Mouse (Mus musculus): ENCODE data around the gene Cdk9. TPM values are rescaled to one million over a fixed set of nuclear protein-coding genes. Genes with fewer than 3 reads are reported as not detected.

The Cdk9 gene
- polyA plus RNA-seq, 1 experiment: 260 TPM

- TF ChIP-seq POLR2A (IDR thresholded peaks at IDR 0.05; ENCODE audit: extremely low read depth, insufficient read depth, low read length) (no peak), CTCF (IDR thresholded peaks at IDR 0.05; ENCODE audit: extremely low read depth, insufficient read depth, low read length) (no peak)
- Histone ChIP-seq H3K4me1 (ENCODE audit: control insufficient read depth, insufficient read depth, low read length) (no peaks in the 10 kb centered on the region), H3K4me3 (ENCODE audit: insufficient read depth, low read length) (no peak overlapping the region), H3K27ac (ENCODE audit: insufficient read depth, low read length) (no peak overlapping the region)
These were observed 27.1 kb downstream of the Cdk9 start for GRCm38 (mm10) chr2:32685807-32686206.

- no peak overlapping the region for H3K27ac ChIP-seq (ENCODE audit: insufficient read depth, low read length)
- no peaks in the 10 kb centered on the region for H3K4me1 ChIP-seq (ENCODE audit: control insufficient read depth, insufficient read depth, low read length)
- TF ChIP-seq CTCF (IDR thresholded peaks at IDR 0.05; ENCODE audit: extremely low read depth, insufficient read depth, low read length): no peak
- TF ChIP-seq POLR2A (IDR thresholded peaks at IDR 0.05; ENCODE audit: extremely low read depth, insufficient read depth, low read length): no peak
- H3K4me3 ChIP-seq (ENCODE audit: insufficient read depth, low read length): no peak overlapping the region
These were observed 28.0 kb downstream of the Cdk9 start for GRCm38 (mm10) chr2:32684681-32685428.

DNA sequence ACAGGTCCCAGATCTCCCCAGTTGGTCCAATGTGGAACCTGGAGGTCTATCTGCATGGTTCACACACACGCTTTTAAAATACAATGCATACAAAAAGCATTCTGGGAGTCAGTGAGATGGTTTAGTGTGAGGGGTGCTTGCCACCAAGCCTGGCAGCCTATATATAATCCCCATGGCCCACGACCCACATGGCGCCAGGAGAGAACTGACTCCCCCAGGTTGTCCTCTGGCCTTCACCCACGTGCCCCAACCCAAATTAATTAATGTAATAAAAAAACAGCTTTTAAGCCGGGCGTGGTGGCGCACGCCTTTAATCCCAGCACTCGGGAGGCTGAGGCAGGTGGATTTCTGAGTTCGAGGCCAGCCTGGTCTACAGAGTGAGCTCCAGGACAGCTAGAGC, 29.2 kb downstream of the Cdk9 start:
- TF ChIP-seq CTCF (IDR thresholded peaks at IDR 0.05; ENCODE audit: extremely low read depth, insufficient read depth, low read length): no peak
- TF ChIP-seq POLR2A (IDR thresholded peaks at IDR 0.05; ENCODE audit: extremely low read depth, insufficient read depth, low read length): no peak
- Histone ChIP-seq H3K27ac (ENCODE audit: insufficient read depth, low read length) (no peak overlapping the region), H3K4me3 (ENCODE audit: insufficient read depth, low read length) (no peak overlapping the region), H3K4me1 (ENCODE audit: control insufficient read depth, insufficient read depth, low read length) (peaks cover 2% of the 10 kb centered on the region)

DNA sequence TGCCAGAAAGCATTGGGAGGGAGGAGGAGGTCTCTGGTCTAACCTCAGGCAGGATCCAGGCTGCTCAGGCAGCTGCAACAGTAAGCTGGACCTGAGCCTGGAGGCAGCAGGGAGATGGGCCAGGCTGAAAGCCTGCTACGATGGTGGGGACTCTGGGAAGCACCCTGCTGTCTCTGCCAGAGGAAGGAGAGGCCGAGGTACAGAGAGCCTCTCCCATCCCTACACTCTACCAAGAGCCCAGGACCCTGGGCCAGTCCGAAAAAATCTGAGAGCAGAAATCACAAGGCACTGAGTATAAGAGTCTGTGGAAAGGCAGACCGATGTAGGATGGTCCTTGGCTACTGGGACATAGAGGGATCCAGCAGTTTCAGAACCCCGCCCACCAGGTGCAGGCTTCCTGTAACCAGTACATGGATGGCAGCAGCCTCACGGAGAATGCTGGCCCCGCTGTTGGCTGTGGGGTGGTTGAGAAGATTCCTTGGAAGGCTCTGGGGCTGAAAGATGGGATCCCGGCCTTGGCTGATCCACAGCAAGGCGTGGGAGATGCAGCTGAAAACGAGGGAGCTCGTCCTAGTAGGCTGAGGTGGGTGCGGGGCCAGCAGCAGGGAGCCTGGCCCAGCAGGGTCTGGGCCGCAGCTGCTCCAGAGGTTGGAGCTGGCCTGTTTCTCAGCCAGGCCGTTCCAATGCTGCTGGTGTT, 30.0 kb downstream of the Cdk9 start:
- Histone ChIP-seq H3K4me1 (ENCODE audit: control insufficient read depth, insufficient read depth, low read length) (peaks cover 2% of the 10 kb centered on the region), H3K4me3 (ENCODE audit: insufficient read depth, low read length) (no peak overlapping the region), H3K27ac (ENCODE audit: insufficient read depth, low read length) (no peak overlapping the region)
- TF ChIP-seq POLR2A (IDR thresholded peaks at IDR 0.05; ENCODE audit: extremely low read depth, insufficient read depth, low read length) (no peak), CTCF (IDR thresholded peaks at IDR 0.05; ENCODE audit: extremely low read depth, insufficient read depth, low read length) (no peak)

DNA sequence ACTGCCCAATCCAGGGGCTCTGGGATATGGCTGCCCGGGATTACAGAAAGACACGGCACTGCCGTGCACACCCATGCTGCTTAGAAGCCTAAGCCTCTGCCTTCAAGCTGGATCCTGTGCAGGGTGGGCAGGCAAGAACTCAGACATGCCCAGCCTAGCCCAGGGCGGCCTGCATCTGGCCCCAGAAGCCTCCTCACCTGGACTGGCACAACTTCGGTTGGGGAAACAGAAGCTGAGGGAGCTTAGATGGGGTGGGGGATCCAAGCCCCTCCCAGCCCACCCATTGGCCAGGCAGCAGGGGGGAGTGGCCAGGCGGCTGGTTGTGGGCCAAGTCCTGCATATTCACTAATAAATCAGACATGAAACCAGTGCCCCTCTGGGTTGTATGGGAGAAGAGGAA, 31.1 kb downstream of the Cdk9 start:
- Histone ChIP-seq H3K4me1 (ENCODE audit: control insufficient read depth, insufficient read depth, low read length) (peaks cover 2% of the 10 kb centered on the region), H3K4me3 (ENCODE audit: insufficient read depth, low read length) (no peak overlapping the region)

GRCm38 (mm10) chr2:32680961-32681650, 31.8 kb downstream of the Cdk9 start:
- Histone ChIP-seq H3K4me3 (ENCODE audit: insufficient read depth, low read length) (no peak overlapping the region), H3K27ac (ENCODE audit: insufficient read depth, low read length) (no peak overlapping the region), H3K4me1 (ENCODE audit: control insufficient read depth, insufficient read depth, low read length) (peaks cover 2% of the 10 kb centered on the region)
- no peak for TF ChIP-seq CTCF (IDR thresholded peaks at IDR 0.05; ENCODE audit: extremely low read depth, insufficient read depth, low read length)

More for the DNA sequence above, 31.1 kb downstream of the Cdk9 start:
- no peak overlapping the region for H3K27ac ChIP-seq (ENCODE audit: insufficient read depth, low read length)
- TF ChIP-seq POLR2A (IDR thresholded peaks at IDR 0.05; ENCODE audit: extremely low read depth, insufficient read depth, low read length) (no peak), CTCF (IDR thresholded peaks at IDR 0.05; ENCODE audit: extremely low read depth, insufficient read depth, low read length) (no peak)

GRCm38 (mm10) chr2:32680051-32680451, 32.8 kb downstream of the Cdk9 start:
- H3K4me1 ChIP-seq (ENCODE audit: control insufficient read depth, insufficient read depth, low read length): peaks cover 2% of the 10 kb centered on the region
- TF ChIP-seq CTCF (IDR thresholded peaks at IDR 0.05; ENCODE audit: extremely low read depth, insufficient read depth, low read length) (no peak), POLR2A (IDR thresholded peaks at IDR 0.05; ENCODE audit: extremely low read depth, insufficient read depth, low read length) (no peak)
- H3K27ac ChIP-seq (ENCODE audit: insufficient read depth, low read length): no peak overlapping the region
- no peak overlapping the region for H3K4me3 ChIP-seq (ENCODE audit: insufficient read depth, low read length)

DNA sequence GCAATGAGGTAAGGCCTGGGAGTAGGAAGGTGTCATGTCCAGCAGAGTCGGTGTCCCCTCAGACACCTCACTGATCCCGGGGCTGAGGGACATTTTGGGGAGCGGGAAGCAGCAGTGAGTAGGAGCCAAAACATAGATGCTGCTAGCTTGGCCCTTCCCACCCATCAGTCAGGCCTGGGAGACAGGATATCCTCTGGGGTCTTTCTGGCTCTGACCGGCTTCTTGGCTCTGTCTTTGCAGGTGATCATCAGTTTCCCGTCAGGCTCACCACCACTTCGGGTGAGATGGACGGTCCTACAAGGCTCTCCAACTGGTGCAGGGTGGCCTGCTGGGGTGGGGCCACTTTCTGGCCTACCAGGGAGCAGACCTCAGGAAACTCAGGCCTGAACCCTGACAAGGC, 35.2 kb downstream of the Cdk9 start:
- TF ChIP-seq POLR2A (IDR thresholded peaks at IDR 0.05; ENCODE audit: extremely low read depth, insufficient read depth, low read length) (no peak), CTCF (IDR thresholded peaks at IDR 0.05; ENCODE audit: extremely low read depth, insufficient read depth, low read length) (no peak)
- peaks cover 2% of the 10 kb centered on the region for H3K4me1 ChIP-seq (ENCODE audit: control insufficient read depth, insufficient read depth, low read length)
- no peak overlapping the region for H3K27ac ChIP-seq (ENCODE audit: insufficient read depth, low read length)
- no peak overlapping the region for H3K4me3 ChIP-seq (ENCODE audit: insufficient read depth, low read length)

- Histone ChIP-seq H3K27ac (ENCODE audit: insufficient read depth, low read length) (no peak overlapping the region), H3K4me1 (ENCODE audit: control insufficient read depth, insufficient read depth, low read length) (peaks cover 2% of the 10 kb centered on the region), H3K4me3 (ENCODE audit: insufficient read depth, low read length) (no peak overlapping the region)
- TF ChIP-seq POLR2A (IDR thresholded peaks at IDR 0.05; ENCODE audit: extremely low read depth, insufficient read depth, low read length): no peak
- no peak for TF ChIP-seq CTCF (IDR thresholded peaks at IDR 0.05; ENCODE audit: extremely low read depth, insufficient read depth, low read length)
These were observed 36.1 kb downstream of the Cdk9 start for GRCm38 (mm10) chr2:32676821-32677220.

All from cortical plate, adult 2 months (tissue).